Mouse (Mus musculus) large intestine, adult 2 months (tissue): ENCODE results near the gene Rela. TPM values are rescaled to one million over a fixed set of nuclear protein-coding genes. Genes with fewer than 3 reads are reported as not detected.
A peak's percentile ranks its signal among the peaks of the same experiment; 100 is the strongest.

Experiments
- DNase-seq: peaks from one replicate; pipeline ENCODE4 v3.0.0-alpha.2; 2012; ENCODE audit warnings: low read depth, low spot score
- WGBS: fragments of 180-500 bp; shearing (Covaris S2); methylation state at CpG from one replicate; pipeline ENCODE4 v1.1.7; 2018; 5-methylcytosine and 5-hydroxymethylcytosine counted together
- polyA plus RNA-seq: library from polyadenylated mRNA; depleted of rRNA; stranded (reverse); fragments of >200 nt; gene quantifications from 2 replicates; pipeline ENCODE4 v1.2.3, GENCODE M21; 2012

Rela gene
- polyA plus RNA-seq, 1 experiment, result 46.7 TPM

GRCm38 (mm10) chr19:5629907-5630306 is 7.4 kb upstream of the Rela start:
- DNase-seq, result no peak

- no peak for DNase-seq
- WGBS, result 88% methylated on average over 9 of the region's 9 CpGs
These were observed 5.2 kb upstream of the Rela start for GRCm38 (mm10) chr19:5632120-5632519.

- 42% methylated on average over 7 of the region's 7 CpGs for WGBS
- no peak for DNase-seq
These were observed 1.2 kb upstream of the Rela start for GRCm38 (mm10) chr19:5636036-5636570.

- 10% methylated on average over 12 of the region's 12 CpGs for WGBS
These were observed 677 bp upstream of the Rela start for GRCm38 (mm10) chr19:5636571-5637041.

GRCm38 (mm10) chr19:5638416-5639005 is 1.2 kb downstream of the Rela start:
- no peak for DNase-seq
- WGBS, result 86% methylated on average over 18 of the region's 18 CpGs

More at GRCm38 (mm10) chr19:5636571-5637041, 677 bp upstream of the Rela start:
- peak; percentile 51 for DNase-seq

DNA sequence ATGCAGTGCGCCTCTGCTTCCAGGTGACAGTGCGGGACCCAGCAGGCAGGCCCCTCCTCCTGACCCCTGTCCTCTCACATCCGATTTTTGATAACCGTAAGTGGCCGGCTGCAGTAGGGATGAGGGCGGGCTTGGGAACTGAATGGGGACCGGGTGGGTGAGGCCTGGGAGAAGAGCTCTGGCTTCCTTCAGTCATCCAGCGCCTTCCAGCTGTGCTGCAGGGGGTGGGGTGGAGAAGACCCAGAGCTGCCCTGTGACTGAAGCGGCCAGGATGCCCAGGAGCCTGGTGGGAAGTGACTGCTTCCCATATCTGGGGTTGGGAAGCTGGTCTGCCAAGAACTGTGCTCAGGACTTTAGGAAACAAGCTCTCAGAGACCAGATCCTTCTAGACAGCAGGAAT is 3.1 kb downstream of the Rela start:
- 87% methylated on average over 9 of the region's 9 CpGs for WGBS
- no peak for DNase-seq

GRCm38 (mm10) chr19:5641021-5641420 is 3.7 kb downstream of the Rela start:
- no peak for DNase-seq
- WGBS, result 91% methylated on average over 17 of the region's 17 CpGs

GRCm38 (mm10) chr19:5641641-5642040 is 4.4 kb downstream of the Rela start:
- WGBS, result 89% methylated on average over 8 of the region's 8 CpGs
- DNase-seq, result no peak

DNA sequence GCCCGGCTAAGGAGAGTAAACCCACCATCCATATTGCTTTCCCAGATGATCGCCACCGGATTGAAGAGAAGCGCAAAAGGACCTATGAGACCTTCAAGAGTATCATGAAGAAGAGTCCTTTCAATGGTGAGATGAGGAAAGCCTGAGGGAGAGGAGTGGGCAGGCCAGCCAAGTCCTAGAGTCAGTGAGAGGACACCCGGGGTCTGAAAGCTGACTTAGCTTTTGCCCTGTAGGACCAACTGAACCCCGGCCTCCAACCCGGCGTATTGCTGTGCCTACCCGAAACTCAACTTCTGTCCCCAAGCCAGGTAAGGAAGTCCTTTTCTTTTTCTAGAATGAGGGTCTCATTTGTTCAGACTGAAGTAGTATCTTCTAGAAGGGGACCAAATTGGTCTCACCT is 8.0 kb downstream of the Rela start:
- WGBS, result 95% methylated on average over 9 of the region's 9 CpGs
- DNase-seq, result no peak

- no peak for DNase-seq
- WGBS, result 89% methylated on average over 8 of the region's 8 CpGs
These were observed 9.5 kb downstream of the Rela start for GRCm38 (mm10) chr19:5646731-5647330.

DNA sequence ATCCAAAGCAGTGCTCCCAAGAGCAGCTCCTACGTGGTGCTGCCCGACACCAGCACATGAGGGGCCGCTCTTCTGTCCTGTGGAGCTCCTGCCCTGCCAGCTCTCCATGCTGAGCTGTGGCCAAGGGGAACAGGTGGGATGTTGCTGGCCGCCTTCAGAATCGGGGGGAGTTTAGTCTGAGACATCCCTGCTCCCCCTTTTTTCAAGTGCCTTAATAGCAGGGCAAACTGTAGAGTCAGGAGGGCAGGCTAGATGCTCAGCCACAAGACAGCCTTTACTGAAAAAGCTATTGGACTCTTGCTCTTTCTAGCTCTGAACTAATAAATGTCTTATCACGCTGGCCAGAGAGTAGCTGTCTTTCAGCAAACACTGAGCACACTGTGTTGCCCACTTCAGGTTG is 10.5 kb downstream of the Rela start:
- WGBS, result 90% methylated on average over 6 of the region's 6 CpGs
- DNase-seq, result no peak

- WGBS, result 4% methylated on average over 26 of the region's 26 CpGs
- peak; percentile 35 for DNase-seq
These were observed 11.4 kb downstream of the Rela start for GRCm38 (mm10) chr19:5648401-5649297.

DNA sequence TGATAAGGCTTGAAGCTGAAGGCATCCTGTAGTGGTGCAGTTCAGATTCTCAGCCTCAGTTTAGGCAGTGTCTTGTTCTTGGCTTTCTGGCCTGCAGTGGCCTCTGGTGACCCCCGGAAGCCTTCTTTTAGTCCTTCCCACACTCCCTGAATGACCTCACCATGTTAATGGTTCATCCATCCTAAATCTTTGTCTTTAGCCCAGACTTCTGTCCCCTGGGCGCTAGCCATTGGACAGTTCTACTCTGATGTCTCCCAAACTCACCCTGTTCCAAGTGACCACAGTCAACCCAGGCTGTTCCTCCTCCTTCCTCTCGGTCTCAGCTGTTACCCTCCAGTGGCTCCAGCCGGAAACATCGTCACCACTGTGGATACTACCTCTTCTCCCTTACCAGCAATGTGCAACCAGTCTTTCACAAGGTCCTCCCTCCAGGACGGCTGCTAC is 12.0 kb downstream of the Rela start:
- no peak for DNase-seq
- WGBS, result 45% methylated on average over 6 of the region's 6 CpGs

- DNase-seq, result no peak
- WGBS, result 77% methylated on average over 13 of the region's 13 CpGs
These were observed 14.4 kb downstream of the Rela start for GRCm38 (mm10) chr19:5651502-5652274.

DNA sequence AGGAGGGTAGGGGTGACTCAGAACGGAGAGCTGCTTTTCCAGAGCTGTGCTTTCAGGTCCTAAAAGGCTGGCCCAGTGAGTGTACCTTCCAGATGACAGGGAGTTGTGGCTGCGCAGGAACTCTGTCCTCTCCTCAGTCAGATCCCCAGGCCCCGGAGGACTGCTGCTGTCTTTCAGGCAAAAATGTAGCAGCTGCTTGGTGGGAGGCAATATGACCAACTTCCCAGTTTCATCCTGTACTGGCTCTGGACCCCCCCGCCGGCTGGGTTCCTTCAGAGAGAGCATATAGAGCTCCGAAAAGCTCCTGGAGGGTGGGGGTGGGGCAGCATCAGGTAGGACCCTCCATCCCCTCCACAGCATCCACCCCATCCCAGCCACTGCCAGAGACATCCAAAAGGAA is 15.3 kb downstream of the Rela start:
- no peak for DNase-seq

DNA sequence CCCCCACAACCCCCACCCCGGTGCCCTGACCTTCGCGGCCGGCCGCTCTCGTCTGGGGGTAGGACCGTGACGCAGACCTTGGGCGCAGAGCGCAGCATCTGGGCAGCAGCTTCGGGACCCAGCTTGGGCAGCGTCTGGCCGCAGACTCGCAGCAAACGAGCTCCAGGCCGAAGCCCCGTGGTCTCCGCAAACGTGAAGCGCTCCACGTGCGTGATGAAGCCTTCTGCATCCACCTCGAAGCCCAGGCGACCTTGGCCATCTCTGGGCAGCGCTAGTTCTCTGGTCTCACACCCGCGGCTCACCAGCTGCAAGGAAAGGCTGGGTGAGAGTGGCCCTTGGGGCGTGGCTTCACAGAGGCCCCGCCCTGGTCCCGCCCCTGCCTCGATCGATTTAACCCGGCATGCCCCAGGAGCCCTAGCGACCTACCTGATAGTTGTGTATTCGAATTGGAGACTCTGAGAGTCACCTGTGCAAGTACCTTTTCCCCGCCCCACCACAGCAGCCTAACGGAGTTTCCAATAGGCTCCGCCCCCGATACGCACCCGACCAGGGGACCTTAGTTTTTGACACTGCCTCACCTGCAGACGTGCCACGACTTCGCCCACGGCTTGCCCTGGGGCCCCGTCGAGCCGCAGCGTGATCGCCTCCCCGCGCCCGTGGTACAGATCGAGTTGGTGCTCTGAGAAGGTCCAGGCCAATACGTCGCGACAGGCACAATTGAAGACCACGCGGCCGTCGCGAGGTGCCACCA is 16.9 kb downstream of the Rela start:
- DNase-seq, result peak; percentile 39
- 23% methylated on average over 62 of the region's 62 CpGs for whole genome bisulfite sequencing

More for the DNA sequence above, 15.3 kb downstream of the Rela start:
- WGBS, result 90% methylated on average over 6 of the region's 6 CpGs

DNA sequence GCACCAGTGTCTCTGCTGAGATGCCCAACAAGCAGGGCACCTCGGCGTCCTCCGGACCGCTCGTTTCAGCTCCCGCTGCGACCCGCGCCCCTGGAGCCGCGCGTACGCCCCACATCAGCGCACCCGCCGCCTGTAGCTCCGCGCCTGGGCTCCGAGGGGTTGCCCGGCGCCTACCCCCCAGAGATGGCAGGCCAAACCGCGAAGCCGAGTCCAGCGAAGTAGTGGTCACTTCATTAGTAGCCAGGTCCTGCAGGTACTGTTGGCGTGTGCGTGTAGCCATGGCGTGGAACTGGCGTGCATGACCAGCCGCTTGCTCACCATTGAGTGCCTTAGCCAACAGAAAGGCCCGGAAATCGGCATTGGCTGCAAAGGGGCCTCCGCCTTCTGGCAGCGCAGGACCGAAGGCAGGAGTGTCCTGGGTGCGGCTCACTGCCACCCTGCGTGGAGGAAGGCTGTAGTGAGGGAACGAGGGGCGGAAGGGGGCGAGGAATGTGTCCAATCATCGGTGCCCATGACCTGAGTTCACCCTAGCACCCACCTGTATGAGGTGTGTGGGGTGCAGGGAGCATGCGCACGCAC is 17.5 kb downstream of the Rela start:
- DNase-seq, result no peak
- WGBS, result 39% methylated on average over 43 of the region's 43 CpGs

DNA sequence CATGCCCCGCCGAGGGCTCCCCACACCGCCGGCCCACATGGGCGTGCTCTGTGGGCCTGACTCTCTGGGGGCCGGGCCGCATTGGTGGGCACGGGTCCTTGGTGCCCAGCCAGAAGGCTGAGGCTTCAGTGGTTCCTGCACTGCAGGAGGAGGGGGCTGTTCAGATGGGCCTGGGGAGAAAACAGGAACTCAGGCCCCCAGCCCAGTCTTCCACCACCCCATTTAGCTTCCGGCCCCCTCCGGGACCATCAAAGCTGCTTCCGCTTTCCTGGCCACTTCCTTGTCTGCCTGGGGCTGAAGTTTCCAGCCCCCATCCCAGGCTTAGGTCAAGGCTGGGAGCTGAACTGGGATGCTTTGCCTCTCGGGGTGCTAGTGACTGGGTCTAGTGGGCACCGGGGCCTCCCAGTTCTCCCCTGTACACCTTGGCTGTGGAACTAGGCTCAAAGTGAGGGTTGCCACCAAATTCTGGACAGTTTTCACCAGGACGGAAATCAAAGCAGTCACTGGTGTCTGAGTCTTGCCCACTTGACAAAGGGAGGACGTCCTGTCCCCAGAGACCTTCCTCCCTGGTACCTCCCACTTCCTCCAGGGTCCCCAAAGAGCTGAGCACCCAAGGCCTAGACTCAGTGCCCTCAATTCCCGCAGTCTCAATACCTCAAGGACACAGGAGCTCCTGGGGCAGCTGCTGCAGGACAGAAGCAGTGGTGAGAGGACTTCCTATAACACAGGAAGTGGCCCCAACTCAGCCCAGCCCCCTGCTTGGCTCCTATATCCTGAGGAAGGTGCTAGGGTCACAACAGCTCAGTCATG is 23.9 kb downstream of the Rela start:
- WGBS, result 74% methylated on average over 16 of the region's 16 CpGs
- no peak for DNase-seq
